8 mouse cellular contexts compared by ENCODE assay signal in genomic region chr7:74354527-74355256, GRCm38 (mm10).
A peak's percentile ranks its signal among the peaks of the same experiment; 100 is the strongest.
DNase-seq lines count a peak whose midpoint lies in the region; ATAC-seq and TF ChIP-seq lines count a peak whose summit lies in the region.

No protein-coding gene starts in this region.

- TF ChIP-seq CTCF in heart, adult 2 months (IDR thresholded peaks at IDR 0.05): peak; percentile 89

- 55% methylated on average over 8 of the region's 8 CpGs for WGBS in heart, adult 2 months
- 63% methylated on average over 8 of the region's 8 CpGs for WGBS in hindbrain, embryonic 10.5 days
- WGBS in neural tube, embryonic 11.5 days: 61% methylated on average over 8 of the region's 8 CpGs

- H3K27me3 ChIP-seq in heart, adult 2 months (ENCODE audit: control insufficient read depth, insufficient read depth, low read length): no peaks in the 10 kb centered on the region
- H3K27me3 ChIP-seq in hindbrain, embryonic 10.5 days (ENCODE audit: insufficient read depth, poor library complexity, severe bottlenecking): no peaks in the 10 kb centered on the region
- H3K27me3 ChIP-seq in neural tube, embryonic 11.5 days (ENCODE audit: control insufficient read depth, insufficient read depth, low read length): no peaks in the 10 kb centered on the region

- no peaks in the 10 kb centered on the region for H3K79me2 ChIP-seq in heart, adult 2 months (replicated peaks; ENCODE audit: control insufficient read depth, insufficient read depth, low read length)

- intact Hi-C loops in heart, adult 2 months (cut with DNase I): no loop called here
- intact Hi-C loops in left cerebral cortex, postnatal 25 days (cut with DNase I): loop anchor here (1.0 to 10.0 kb wide), 3 partner anchors 240 to 700 kb away; no protein-coding TSS in a partner anchor

- no peaks in the 10 kb centered on the region for H3K4me1 ChIP-seq in heart, adult 2 months (ENCODE audit: control insufficient read depth, insufficient read depth, low read length)
- H3K4me1 ChIP-seq in hindbrain, embryonic 10.5 days (replicated peaks): peaks cover 16% of the 10 kb centered on the region
- H3K4me1 ChIP-seq in neural tube, embryonic 11.5 days (ENCODE audit: control insufficient read depth, insufficient read depth, low read length): peaks cover 5% of the 10 kb centered on the region; the same call in 1 of the 2 replicates

- TF ChIP-seq POLR2A in heart, adult 2 months (IDR thresholded peaks at IDR 0.05; ENCODE audit: insufficient read depth, low read depth, low read length): no peak

- no peaks in the 10 kb centered on the region for H3K9me3 ChIP-seq in hindbrain, embryonic 10.5 days
- no peaks in the 10 kb centered on the region for H3K9me3 ChIP-seq in neural tube, embryonic 11.5 days (ENCODE audit: control insufficient read depth, low read length)

- H3K4me3 ChIP-seq in heart, adult 2 months: no peak overlapping the region
- no peak overlapping the region for H3K4me3 ChIP-seq in hindbrain, embryonic 10.5 days
- no peak overlapping the region for H3K4me3 ChIP-seq in neural tube, embryonic 11.5 days (ENCODE audit: low read depth, low read length)

- TF ChIP-seq EP300 in heart, adult 2 months (IDR thresholded peaks at IDR 0.05; ENCODE audit: insufficient read depth, low read depth, low read length): no peak

- H3K36me3 ChIP-seq in heart, adult 2 months (ENCODE audit: control insufficient read depth, insufficient read depth, low read length): no peaks in the 10 kb centered on the region
- H3K36me3 ChIP-seq in hindbrain, embryonic 10.5 days: no peaks in the 10 kb centered on the region
- H3K36me3 ChIP-seq in neural tube, embryonic 11.5 days (ENCODE audit: control insufficient read depth, insufficient read depth, low read length): no peaks in the 10 kb centered on the region

- no peak overlapping the region for H3K9ac ChIP-seq in heart, adult 2 months (ENCODE audit: low read depth, low read length)
- no peak overlapping the region for H3K9ac ChIP-seq in neural tube, embryonic 11.5 days (ENCODE audit: low read length)

- peak; percentile 48 for ATAC-seq in CD4-positive, CD25-positive, alpha-beta regulatory T cell, adult 4 months
- peak; percentile 89 for ATAC-seq in common myeloid progenitor, adult 5-6 weeks (replicated peaks; ENCODE audit: low read depth, poor library complexity, severe bottlenecking)
- ATAC-seq in neural tube, embryonic 11.5 days (ENCODE audit: insufficient read depth, low FRiP score, low TSS enrichment): peak; percentile 55; the same call in 1 of the 2 replicates

- no peak for DNase-seq in heart, adult 2 months
- no peak for DNase-seq in heart, adult 9 months (ENCODE audit: low spot score in 2 of 2)
- peak; percentile 48 for DNase-seq in hindbrain, embryonic 10.5 days (ENCODE audit: low spot score)
- peak; percentile 62 to 78 for DNase-seq in left cerebral cortex, postnatal 25 days (ENCODE audit: low spot score in 2 of 2)
- DNase-seq in neural tube, embryonic 11.5 days (ENCODE audit: low spot score): peak; percentile 64
- no peak for DNase-seq in gastrocnemius, postnatal 4 days (ENCODE audit: low spot score in 2 of 2)

- no peak overlapping the region for H3K27ac ChIP-seq in heart, adult 2 months
- peak overlapping the region; percentile 76 for H3K27ac ChIP-seq in hindbrain, embryonic 10.5 days
- H3K27ac ChIP-seq in neural tube, embryonic 11.5 days (ENCODE audit: low read depth, low read length): no peak overlapping the region

- no peak overlapping the region for H3K4me2 ChIP-seq in neural tube, embryonic 11.5 days (ENCODE audit: low read depth)

Comparison
In these comparisons a context has a peak if more than half of its experiments do, and no peak if none do; other contexts are left out.
1. DNase-seq: peak in hindbrain, embryonic 10.5 days (single experiment), left cerebral cortex, postnatal 25 days (2 of 2) and neural tube, embryonic 11.5 days (single experiment); none in heart, adult 2 months (0 of 2), heart, adult 9 months (0 of 2) and gastrocnemius, postnatal 4 days (0 of 2).
2. Peak in every context shown above with its lines, with median percentiles within 50 percentile points of each other: ATAC-seq.